Mouse (Mus musculus): ENCODE measurements around the gene Dnaaf2. TPM values are rescaled to one million over a fixed set of nuclear protein-coding genes. Genes with fewer than 3 reads are reported as not detected.

Dnaaf2 gene
- polyA plus RNA-seq, 1 experiment from 2014 or later, result 8.2 TPM

DNA sequence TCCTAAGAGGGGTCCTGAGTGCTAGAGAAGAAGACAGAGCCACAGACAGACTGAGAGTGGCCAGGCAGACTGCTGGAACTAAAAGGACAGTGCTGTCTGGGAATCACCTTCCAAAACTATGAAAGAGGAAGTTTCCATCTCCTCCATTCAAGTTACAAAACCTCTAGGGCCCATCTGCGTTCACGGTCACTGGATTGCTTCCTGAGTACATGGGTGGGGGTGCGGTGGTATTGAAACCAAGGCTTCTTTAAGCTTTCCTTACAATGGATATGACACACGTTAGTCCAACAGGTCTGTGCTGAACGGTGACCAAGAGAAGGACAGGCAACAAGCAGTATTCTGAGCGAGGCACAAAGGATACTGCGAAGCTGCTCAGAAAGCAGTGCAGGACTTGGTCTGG, 16.2 kb upstream of the Dnaaf2 start:
- H3K36me3 ChIP-seq, result peaks cover 83% of the 10 kb centered on the region
- H3K27ac ChIP-seq, result peak overlapping the region; percentile 27; the same call in 1 of the 2 replicates
- H3K9me3 ChIP-seq, result no peaks in the 10 kb centered on the region
- WGBS, result 91% methylated on average over 7 of the region's 7 CpGs
- no peaks in the 10 kb centered on the region for H3K4me1 ChIP-seq
- H3K9ac ChIP-seq, result no peak overlapping the region
- no peak overlapping the region for H3K4me3 ChIP-seq
- H3K4me2 ChIP-seq, result no peak overlapping the region
- ATAC-seq (ENCODE audit: insufficient number of reproducible peaks, low FRiP score, low TSS enrichment, low read depth), result no peak
- no peaks in the 10 kb centered on the region for H3K27me3 ChIP-seq

DNA sequence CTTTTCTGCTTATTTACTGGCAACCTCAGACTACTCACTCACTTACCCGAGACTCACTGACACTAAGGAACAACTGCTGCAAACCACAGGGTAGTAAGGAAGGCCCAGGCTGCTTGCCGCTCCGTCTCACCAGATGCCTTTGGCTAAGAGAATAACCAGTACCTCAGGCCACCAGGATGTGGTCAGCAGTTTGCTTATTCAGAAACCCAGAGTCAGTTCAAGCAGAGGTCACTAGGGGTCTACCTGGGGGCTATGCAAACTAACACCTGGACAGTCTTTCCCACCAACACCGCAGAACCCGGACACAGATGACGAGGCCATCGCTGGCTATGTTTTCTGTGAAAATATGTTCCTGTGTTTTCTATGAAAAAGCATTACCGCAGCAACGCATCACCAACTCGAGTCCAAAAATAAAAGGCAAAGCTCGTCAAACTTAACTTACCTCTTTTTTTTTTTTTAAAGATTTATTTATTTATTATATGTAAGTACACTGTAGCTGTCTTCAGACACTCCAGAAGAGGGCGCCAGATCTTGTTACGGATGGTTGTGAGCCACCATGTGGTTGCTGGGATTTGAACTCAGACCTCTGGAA, 15.1 kb upstream of the Dnaaf2 start:
- ATAC-seq (ENCODE audit: insufficient number of reproducible peaks, low FRiP score, low TSS enrichment, low read depth), result no peak
- 90% methylated on average over 13 of the region's 13 CpGs for WGBS
- no peak overlapping the region for H3K4me2 ChIP-seq
- no peak overlapping the region for H3K27ac ChIP-seq
- peaks cover 79% of the 10 kb centered on the region for H3K36me3 ChIP-seq
- H3K9ac ChIP-seq, result no peak overlapping the region
- H3K4me3 ChIP-seq, result no peak overlapping the region
- H3K4me1 ChIP-seq, result no peaks in the 10 kb centered on the region
- H3K9me3 ChIP-seq, result no peaks in the 10 kb centered on the region
- no peaks in the 10 kb centered on the region for H3K27me3 ChIP-seq

DNA sequence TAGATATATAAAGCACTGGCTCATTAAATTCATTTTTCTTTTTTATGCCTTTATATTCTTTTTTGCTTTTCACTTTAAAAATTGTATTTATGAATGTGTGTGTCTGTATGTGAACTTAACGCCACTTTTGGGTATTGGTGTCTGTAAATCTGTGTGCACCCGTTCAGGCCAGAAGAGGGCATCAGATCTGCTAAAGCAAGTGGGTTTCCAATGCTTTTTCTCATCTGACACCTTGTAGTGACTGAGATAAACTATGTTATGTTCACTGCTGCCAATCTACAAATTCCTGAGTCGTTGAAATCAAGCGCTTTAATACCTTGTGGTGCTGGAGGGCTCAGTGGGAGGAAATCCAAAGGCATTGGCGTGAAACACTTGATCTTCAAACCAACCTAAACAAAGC, 12.8 kb upstream of the Dnaaf2 start:
- Histone ChIP-seq H3K4me1 (no peaks in the 10 kb centered on the region), H3K4me3 (no peak overlapping the region), H3K36me3 (peaks cover 75% of the 10 kb centered on the region), H3K27me3 (no peaks in the 10 kb centered on the region), H3K9me3 (no peaks in the 10 kb centered on the region), H3K4me2 (no peak overlapping the region), H3K27ac (no peak overlapping the region), H3K9ac (no peak overlapping the region)
- no peak for ATAC-seq (ENCODE audit: insufficient number of reproducible peaks, low FRiP score, low TSS enrichment, low read depth)
- WGBS, result 68% methylated on average over 5 of the region's 5 CpGs

DNA sequence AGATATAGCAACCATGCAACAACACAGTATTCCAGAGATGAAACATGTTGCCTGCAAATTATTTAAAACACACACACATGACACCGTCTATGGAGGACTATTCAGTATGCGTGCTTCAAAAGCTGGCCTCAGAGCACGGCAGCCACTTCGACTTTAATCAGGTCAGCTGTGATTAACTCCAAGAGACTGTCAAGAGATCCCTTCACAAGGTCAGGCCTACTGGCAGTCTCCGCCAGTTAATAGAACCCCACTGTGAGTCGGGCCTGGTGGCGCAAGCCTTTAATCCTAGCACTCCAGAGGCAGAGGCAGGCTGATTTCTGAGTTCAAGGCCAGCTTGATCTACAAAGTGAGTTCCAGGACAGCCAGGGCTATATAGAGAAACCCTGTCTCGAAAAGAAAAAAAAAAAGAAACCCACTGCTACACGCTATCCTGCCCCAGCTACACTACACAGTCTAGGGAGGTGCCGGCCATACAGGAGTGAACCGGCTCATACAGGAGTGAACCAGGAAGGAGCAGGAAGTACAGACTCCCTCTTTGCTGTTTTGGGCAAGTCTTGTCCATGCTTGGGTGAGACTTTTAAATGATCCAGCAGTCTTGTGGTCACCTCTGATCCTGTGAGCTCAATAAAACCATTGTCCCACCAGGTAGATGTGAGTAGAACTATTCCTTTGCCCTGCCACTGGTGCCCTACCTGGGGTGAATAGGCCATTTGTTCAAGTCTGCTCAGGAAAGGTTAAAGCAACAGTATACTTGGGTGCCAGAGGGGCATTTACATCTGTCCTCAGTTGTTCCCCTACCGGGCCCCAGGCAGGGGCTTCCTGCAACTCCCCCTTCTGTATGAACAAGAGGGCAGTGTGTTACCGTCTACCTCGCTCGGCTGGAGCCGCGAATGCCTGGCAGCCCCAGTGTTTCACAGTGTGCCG, 12.1 kb upstream of the Dnaaf2 start:
- WGBS, result 80% methylated on average over 18 of the region's 18 CpGs
- Histone ChIP-seq H3K9ac (no peak overlapping the region), H3K36me3 (peaks cover 70% of the 10 kb centered on the region), H3K27ac (peak overlapping the region; percentile 69), H3K4me3 (no peak overlapping the region), H3K4me2 (no peak overlapping the region), H3K4me1 (no peaks in the 10 kb centered on the region), H3K27me3 (no peaks in the 10 kb centered on the region), H3K9me3 (no peaks in the 10 kb centered on the region)
- ATAC-seq (ENCODE audit: insufficient number of reproducible peaks, low FRiP score, low TSS enrichment, low read depth), result peak; percentile 82

DNA sequence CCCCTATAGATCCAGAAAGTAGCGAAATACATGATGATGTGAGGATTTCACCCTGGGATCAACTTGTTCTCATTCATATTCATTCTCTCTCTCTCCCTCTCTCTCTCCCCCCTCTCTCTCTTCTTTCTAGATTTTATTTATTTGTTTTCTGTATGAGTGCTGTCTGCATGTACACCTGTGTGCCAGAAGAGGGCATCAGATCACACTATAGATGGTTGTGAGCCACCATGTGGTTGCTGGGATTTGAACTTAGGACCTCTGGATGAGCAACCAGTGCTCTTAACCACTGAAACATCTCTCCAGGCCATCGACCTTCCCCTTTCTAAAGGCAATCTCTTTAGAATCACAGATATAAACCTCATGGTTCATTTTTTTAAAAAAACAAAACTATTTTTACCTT, 10.3 kb upstream of the Dnaaf2 start:
- Histone ChIP-seq H3K4me2 (no peak overlapping the region), H3K27ac (no peak overlapping the region), H3K36me3 (peaks cover 57% of the 10 kb centered on the region), H3K9ac (no peak overlapping the region), H3K27me3 (no peaks in the 10 kb centered on the region), H3K4me1 (no peaks in the 10 kb centered on the region), H3K9me3 (no peaks in the 10 kb centered on the region), H3K4me3 (no peak overlapping the region)
- 97% methylated on average over 2 of the region's 2 CpGs for WGBS
- ATAC-seq (ENCODE audit: insufficient number of reproducible peaks, low FRiP score, low TSS enrichment, low read depth), result no peak

DNA sequence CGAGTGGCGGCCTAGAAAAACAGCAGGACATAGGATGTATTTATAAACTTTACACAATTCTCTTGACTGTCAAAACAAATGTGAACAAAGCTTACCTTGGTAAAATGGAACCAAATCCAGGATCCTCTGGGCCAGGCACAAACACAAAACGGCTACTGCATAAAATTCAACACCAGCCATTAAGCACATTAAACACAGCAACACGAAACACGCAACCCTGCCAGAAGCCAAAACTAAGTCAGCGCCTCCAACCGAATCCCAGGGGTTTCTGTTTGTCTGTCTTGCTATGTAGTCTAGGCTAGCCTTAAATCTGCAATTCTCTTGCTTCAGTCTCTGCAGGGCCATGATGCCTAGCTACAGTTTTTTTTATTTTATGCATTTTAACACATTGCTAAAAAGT, 9.7 kb upstream of the Dnaaf2 start:
- Histone ChIP-seq H3K9me3 (no peaks in the 10 kb centered on the region), H3K9ac (no peak overlapping the region), H3K27me3 (no peaks in the 10 kb centered on the region), H3K4me2 (no peak overlapping the region), H3K4me3 (no peak overlapping the region), H3K27ac (no peak overlapping the region), H3K36me3 (peaks cover 58% of the 10 kb centered on the region), H3K4me1 (no peaks in the 10 kb centered on the region)
- 95% methylated on average over 7 of the region's 7 CpGs for WGBS
- no peak for ATAC-seq (ENCODE audit: insufficient number of reproducible peaks, low FRiP score, low TSS enrichment, low read depth)

DNA sequence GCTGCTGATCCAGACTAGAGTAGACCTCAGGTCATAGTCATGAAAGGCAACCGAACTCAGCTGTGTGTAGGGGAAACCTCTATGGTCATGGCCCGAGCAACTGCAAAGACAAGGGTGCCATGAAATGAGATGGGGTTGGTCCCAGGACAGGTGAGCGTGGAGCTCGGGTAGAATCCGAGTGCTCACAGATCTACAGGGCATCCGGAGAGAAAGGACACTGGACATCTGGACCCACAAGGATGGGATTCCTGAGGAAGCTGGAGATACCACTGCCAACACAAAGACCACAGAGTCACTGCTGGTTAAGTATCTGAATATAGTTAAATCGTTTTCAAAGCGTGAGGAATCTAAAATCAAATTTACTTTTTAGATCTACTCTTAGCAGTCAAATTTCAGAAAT, 9.2 kb upstream of the Dnaaf2 start:
- ATAC-seq (ENCODE audit: insufficient number of reproducible peaks, low FRiP score, low TSS enrichment, low read depth), result no peak
- Histone ChIP-seq H3K4me1 (no peaks in the 10 kb centered on the region), H3K27me3 (no peaks in the 10 kb centered on the region), H3K36me3 (peaks cover 60% of the 10 kb centered on the region), H3K4me2 (no peak overlapping the region), H3K9ac (no peak overlapping the region), H3K9me3 (no peaks in the 10 kb centered on the region), H3K27ac (no peak overlapping the region), H3K4me3 (no peak overlapping the region)
- 93% methylated on average over 8 of the region's 8 CpGs for WGBS

DNA sequence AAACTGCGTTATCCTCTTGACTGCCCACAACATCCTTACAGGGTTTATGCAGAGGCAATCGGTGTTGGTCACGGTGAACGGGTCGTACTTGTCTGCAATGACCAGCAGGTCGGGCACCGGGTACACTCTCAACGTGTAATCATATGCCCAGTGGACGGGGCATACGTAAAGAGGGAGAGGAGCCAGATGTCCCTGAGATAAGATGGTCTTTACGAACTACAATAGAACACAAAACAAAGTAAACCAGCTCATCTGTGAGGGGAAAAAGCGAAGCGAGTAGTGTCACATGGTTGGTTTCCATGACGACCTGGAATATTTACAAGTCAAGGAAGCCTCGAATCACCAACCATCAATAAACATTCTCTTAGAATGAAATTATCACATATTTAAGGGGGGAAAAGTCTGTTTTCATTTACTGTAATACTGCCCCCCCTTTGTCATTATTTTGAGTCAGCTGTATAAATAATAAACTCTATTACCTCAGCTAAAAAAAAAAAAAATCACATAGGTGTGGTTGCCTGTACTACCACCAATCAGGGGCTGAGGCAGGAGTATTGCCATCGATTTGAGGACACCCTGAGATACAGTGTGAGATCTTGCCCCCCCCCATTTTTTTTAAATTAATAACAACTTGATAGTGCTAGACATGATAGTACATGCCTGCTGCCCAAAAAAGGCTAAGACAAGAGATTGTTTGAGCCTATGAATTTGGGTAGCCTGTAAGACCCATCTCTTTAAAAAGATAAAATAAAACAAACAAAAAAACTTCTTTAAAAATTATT, 6.0 kb upstream of the Dnaaf2 start, which contains the start of gene Gm49384:
TSS of gene Gm49384 (minus strand) at position 216 of the 782 bp plus-strand sequence.
- no peaks in the 10 kb centered on the region; the same call in 1 of the 2 replicates for H3K4me1 ChIP-seq
- H3K27ac ChIP-seq, result no peak within 1 kb of the TSS
- H3K4me3 ChIP-seq, result no peak within 1 kb of the TSS
- WGBS, result 88% methylated on average over 16 of the region's 16 CpGs
- no peak within 1 kb of the TSS for H3K4me2 ChIP-seq
- H3K36me3 ChIP-seq, result peaks cover 56% of the 10 kb centered on the region
- no peak within 1 kb of the TSS for H3K9ac ChIP-seq
- H3K9me3 ChIP-seq, result no peaks in the 10 kb centered on the region
- no peaks in the 10 kb centered on the region for H3K27me3 ChIP-seq
- no peak for ATAC-seq (ENCODE audit: insufficient number of reproducible peaks, low FRiP score, low TSS enrichment, low read depth)

DNA sequence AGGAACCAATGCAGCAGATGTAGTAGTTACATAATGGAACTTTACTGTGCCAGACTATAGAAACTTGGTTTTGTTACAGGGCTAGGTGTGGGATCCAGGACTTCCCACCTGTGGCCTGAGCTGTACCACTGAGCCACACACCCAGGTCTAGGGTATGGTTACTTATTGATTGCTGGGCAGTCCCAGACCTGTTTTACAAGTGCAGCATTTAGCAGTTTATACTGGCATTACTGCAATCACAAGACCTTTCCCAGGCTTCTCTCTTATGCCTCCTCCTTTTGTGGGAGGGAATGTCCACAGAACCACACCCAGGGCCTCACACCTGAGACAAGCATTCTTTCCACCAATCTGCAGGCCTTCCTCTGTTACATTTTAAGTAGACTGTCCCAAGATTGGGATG, 756 bp upstream of the Dnaaf2 start:
- H3K4me2 ChIP-seq, result no peak overlapping the region
- H3K4me1 ChIP-seq, result peaks cover 23% of the 10 kb centered on the region
- no peak overlapping the region for H3K9ac ChIP-seq
- H3K4me3 ChIP-seq, result no peak overlapping the region
- no peak for ATAC-seq (ENCODE audit: insufficient number of reproducible peaks, low FRiP score, low TSS enrichment, low read depth)
- H3K9me3 ChIP-seq, result no peaks in the 10 kb centered on the region
- H3K27me3 ChIP-seq, result no peaks in the 10 kb centered on the region
- H3K36me3 ChIP-seq, result peaks cover 37% of the 10 kb centered on the region
- no peak overlapping the region for H3K27ac ChIP-seq

DNA sequence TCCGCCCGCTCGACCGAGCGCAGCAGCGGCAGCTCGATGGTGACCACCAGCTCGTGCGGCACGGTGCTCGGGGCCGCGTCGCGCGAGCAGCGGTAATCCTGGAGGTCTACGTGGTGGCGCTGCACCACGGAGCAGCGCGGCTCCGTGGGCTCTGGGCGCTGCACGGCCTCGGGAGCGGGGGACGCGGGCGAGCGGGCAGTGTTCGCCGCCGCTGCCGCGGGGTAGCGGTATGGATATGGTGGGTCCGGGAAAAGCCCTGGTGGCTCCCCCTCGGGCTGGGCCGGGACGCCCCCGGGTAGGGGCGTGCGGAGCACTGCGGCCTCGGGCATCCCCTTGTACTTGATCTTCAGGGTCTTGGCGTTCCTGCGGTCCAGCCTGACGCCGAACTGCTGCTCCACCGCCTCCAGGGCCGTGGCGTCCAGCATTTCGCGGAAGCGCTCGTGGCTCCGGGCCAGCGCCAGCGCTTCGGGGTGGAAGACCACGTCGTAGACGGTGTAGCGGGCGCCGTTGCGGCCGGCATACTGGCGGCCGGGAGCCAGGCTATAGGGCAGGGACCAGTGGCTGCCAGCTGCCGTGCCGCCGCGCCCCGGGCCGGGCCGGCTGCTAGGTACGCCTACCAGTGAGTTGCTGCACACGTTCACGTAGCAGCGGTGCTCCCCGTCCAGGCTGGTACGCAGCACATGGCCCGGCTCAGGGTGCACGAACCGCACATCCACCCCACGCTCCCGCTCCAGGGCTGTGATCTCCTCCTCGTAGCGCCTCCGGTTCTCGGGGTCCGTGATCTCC, 658 bp downstream of the Dnaaf2 start:
- peaks cover 27% of the 10 kb centered on the region for H3K36me3 ChIP-seq
- H3K4me1 ChIP-seq, result peaks cover 23% of the 10 kb centered on the region
- H3K4me2 ChIP-seq, result peak overlapping the region; percentile 94
- H3K27ac ChIP-seq, result peak overlapping the region; percentile 92
- WGBS, result under 1% methylated on average over 94 of the region's 94 CpGs
- H3K9me3 ChIP-seq, result no peaks in the 10 kb centered on the region
- ATAC-seq (ENCODE audit: insufficient number of reproducible peaks, low FRiP score, low TSS enrichment, low read depth), result peak; percentile 69
- peak overlapping the region; percentile 71 for H3K4me3 ChIP-seq
- peak overlapping the region; percentile 87 for H3K9ac ChIP-seq
- H3K27me3 ChIP-seq, result no peaks in the 10 kb centered on the region
